Mouse (Mus musculus): ENCODE measurements around the gene Tlk2.

The Tlk2 gene

GRCm38 (mm10) chr11:105164516-105165510 lies 13.8 kb upstream of the Tlk2 start:
- DNase-seq (ENCODE audit: low spot score in 2 of 2), result no peak

- DNase-seq (ENCODE audit: low spot score in 2 of 2), result no peak
These were observed 11.8 kb upstream of the Tlk2 start for GRCm38 (mm10) chr11:105166780-105167179.

GRCm38 (mm10) chr11:105179523-105179922 lies 916 bp downstream of the Tlk2 start:
- no peak for DNase-seq (ENCODE audit: low spot score in 2 of 2)

GRCm38 (mm10) chr11:105180471-105181091 lies 2.0 kb downstream of the Tlk2 start:
- peak; percentile 36 to 44 for DNase-seq (ENCODE audit: low spot score in 2 of 2)

- DNase-seq (ENCODE audit: low spot score in 2 of 2), result peak; percentile 89 to 91
These were observed 2.6 kb downstream of the Tlk2 start for GRCm38 (mm10) chr11:105181126-105181637.

- DNase-seq (ENCODE audit: low spot score in 2 of 2), result peak; percentile 37 to 54
These were observed 3.3 kb downstream of the Tlk2 start for GRCm38 (mm10) chr11:105181689-105182460.

GRCm38 (mm10) chr11:105182461-105182855 lies 3.9 kb downstream of the Tlk2 start:
- no peak for DNase-seq (ENCODE audit: low spot score in 2 of 2)

GRCm38 (mm10) chr11:105184678-105185077 lies 6.1 kb downstream of the Tlk2 start:
- DNase-seq (ENCODE audit: low spot score in 2 of 2), result no peak

- DNase-seq (ENCODE audit: low spot score in 2 of 2), result no peak
These were observed 13.6 kb downstream of the Tlk2 start for GRCm38 (mm10) chr11:105192186-105192585.

GRCm38 (mm10) chr11:105196893-105197662 lies 18.5 kb downstream of the Tlk2 start:
- DNase-seq (ENCODE audit: low spot score in 2 of 2), result no peak

GRCm38 (mm10) chr11:105202403-105202802 lies 23.8 kb downstream of the Tlk2 start:
- no peak for DNase-seq (ENCODE audit: low spot score in 2 of 2)

- no peak for DNase-seq (ENCODE audit: low spot score in 2 of 2)
These were observed 31.4 kb downstream of the Tlk2 start for GRCm38 (mm10) chr11:105210007-105210406.

- no peak for DNase-seq (ENCODE audit: low spot score in 2 of 2)
These were observed 35.6 kb downstream of the Tlk2 start for GRCm38 (mm10) chr11:105214257-105214656.

- no peak for DNase-seq (ENCODE audit: low spot score in 2 of 2)
These were observed 39.2 kb downstream of the Tlk2 start for GRCm38 (mm10) chr11:105217771-105218170.

GRCm38 (mm10) chr11:105234501-105234900 lies 55.9 kb downstream of the Tlk2 start:
- no peak for DNase-seq (ENCODE audit: low spot score in 2 of 2)

- no peak for DNase-seq (ENCODE audit: low spot score in 2 of 2)
These were observed 62.4 kb downstream of the Tlk2 start for GRCm38 (mm10) chr11:105240991-105241390.

GRCm38 (mm10) chr11:105246369-105246768 lies 67.8 kb downstream of the Tlk2 start:
- no peak for DNase-seq (ENCODE audit: low spot score in 2 of 2)

GRCm38 (mm10) chr11:105246785-105247184 lies 68.2 kb downstream of the Tlk2 start:
- DNase-seq (ENCODE audit: low spot score in 2 of 2), result no peak

GRCm38 (mm10) chr11:105247321-105247720 lies 68.7 kb downstream of the Tlk2 start:
- DNase-seq (ENCODE audit: low spot score in 2 of 2), result no peak

GRCm38 (mm10) chr11:105259733-105260132 lies 81.1 kb downstream of the Tlk2 start:
- DNase-seq (ENCODE audit: low spot score in 2 of 2), result no peak

- DNase-seq (ENCODE audit: low spot score in 2 of 2), result no peak
These were observed 82.5 kb downstream of the Tlk2 start for GRCm38 (mm10) chr11:105261116-105261515.

Data from heart, adult 9 months (tissue).